Mouse (Mus musculus) CH12.LX (cell line): Measurements from ENCODE around the gene Cdk15.

ENCODE experiments used
- CTCF ChIP-seq, 2 experiments: IDR thresholded peaks in 1 of 2; conservative IDR thresholded peaks in 1 of 2; 2 replicates each; pipeline ENCODE4 v1.5.1; 2011 to 2012; ENCODE audit warnings: low read depth in 2 of 2, low read length in 2 of 2, improper control_type of control experiment in 1 of 2, inconsistent platforms in 1 of 2, mild to moderate bottlenecking in 1 of 2, moderate library complexity in 1 of 2
- EP300 ChIP-seq: IDR thresholded peaks from 2 replicates; pipeline ENCODE4 v1.6.1; 2011; ENCODE audit warnings: low read length, improper control_type of control experiment
- USF1 ChIP-seq: IDR thresholded peaks from 2 replicates; pipeline ENCODE4 v1.6.1; 2014; ENCODE audit warnings: low read depth, mild to moderate bottlenecking, inconsistent platforms, low read length, improper control_type of control experiment
- USF2 ChIP-seq: conservative IDR thresholded peaks from 2 replicates; pipeline ENCODE4 v1.6.1; 2011; ENCODE audit warnings: low read depth, low read length, improper control_type of control experiment
- ZNF384 ChIP-seq: IDR thresholded peaks from 2 replicates; pipeline ENCODE4 v1.6.1; 2012; ENCODE audit warnings: low read depth, low read length, improper control_type of control experiment, inconsistent platforms

- TF ChIP-seq CTCF (conservative IDR thresholded peaks at IDR 0.05 in 1 of 2, IDR thresholded peaks at IDR 0.05 in 1 of 2; ENCODE audit: low read depth in 2 of 2, low read length in 2 of 2) (no peak), ZNF384 (no peak), EP300 (no peak), USF1 (no peak), USF2 (no peak)
Observed at GRCm38 (mm10) chr1:59291652-59292051, 34.9 kb downstream of the Cdk15 start.
